Mouse (Mus musculus) large intestine, adult 2 months (tissue): ENCODE results near the gene Ercc4. TPM values are rescaled to one million over a fixed set of nuclear protein-coding genes. Genes with fewer than 3 reads are reported as not detected.
"Not testable (repeated sequence)": the region's sequence is repeated elsewhere in the genome, so short reads cannot be mapped to it uniquely, and the experiment has no call there.

Experiments
- DNase-seq: peaks from one replicate; pipeline ENCODE4 v3.0.0-alpha.2; 2012; ENCODE audit warnings: low read depth, low spot score
- WGBS: fragments of 180-500 bp; shearing (Covaris S2); methylation state at CpG from one replicate; pipeline ENCODE4 v1.1.7; 2018; 5-methylcytosine and 5-hydroxymethylcytosine counted together
- polyA plus RNA-seq: library from polyadenylated mRNA; depleted of rRNA; stranded (reverse); fragments of >200 nt; gene quantifications from 2 replicates; pipeline ENCODE4 v1.2.3, GENCODE M21; 2012; rRNA removed

Ercc4 gene
- polyA plus RNA-seq: 7.5 and 10.1 TPM in 2 replicates

DNA sequence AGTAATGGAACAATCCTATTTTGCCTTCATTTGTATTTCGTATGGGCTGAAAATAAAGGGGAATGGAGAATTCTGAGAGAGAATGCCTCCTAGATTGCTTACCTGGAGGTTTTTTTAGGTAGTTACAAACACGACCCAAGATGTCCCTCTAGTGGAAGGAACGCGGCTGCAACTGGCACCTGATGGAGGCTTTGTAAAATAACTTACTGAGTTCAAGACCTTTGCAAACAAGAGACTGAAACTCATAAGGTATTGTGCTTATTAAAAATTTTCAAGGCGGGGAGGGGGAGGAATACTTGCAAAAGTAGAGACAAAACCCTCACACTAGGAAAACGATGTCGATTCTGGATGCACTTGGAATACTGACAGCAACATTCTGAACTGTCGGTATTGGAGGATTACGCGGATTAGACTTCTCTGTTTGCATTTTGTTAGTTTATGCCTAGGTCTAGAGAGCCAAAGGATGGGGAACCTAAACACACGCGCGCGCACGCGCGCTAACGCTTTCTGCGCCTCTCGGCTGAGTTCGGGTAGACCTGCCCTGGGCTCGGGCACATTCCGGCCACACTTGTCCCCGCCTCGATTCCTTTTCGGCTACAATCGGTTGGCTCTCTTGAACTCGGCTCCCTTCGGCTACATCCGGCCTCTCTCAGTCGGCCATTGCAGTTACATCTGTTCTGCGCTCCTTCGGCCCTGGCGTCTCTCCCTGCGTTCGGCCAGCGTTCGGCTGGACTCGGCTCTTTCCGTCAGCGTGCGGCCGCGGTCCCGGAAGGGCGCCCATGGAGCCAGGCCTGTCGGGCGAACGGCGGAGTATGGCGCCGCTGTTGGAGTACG is at the start of gene Ercc4:
Gene Ercc4 (plus strand): TSS at position 529 of the 834 bp plus-strand sequence.
- under 1% methylated on average over 53 of the region's 53 CpGs for WGBS
- peak; percentile 85 for DNase-seq

DNA sequence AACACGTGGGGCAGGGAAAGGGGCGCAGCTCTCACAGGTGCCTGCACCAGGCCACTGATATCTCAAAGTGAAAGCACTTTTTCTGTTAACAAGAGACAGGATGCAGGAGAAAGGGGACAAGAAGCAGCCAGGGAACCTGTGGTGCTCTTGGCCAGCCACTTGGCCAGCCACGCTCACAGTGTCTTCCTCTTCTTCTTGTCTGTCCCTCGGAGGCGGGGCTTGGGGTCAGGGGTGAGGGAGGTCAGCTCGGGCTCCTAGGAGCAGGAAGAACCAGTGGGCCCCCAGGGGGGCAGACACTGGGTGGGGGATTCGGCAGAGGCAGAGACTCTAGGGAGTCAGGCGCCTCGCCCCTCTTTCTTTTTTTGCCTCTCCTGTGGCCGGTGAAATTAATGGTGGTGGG is 48.4 kb upstream of the Ercc4 start:
- no peak for DNase-seq
- WGBS: 27% methylated on average over 10 of the region's 10 CpGs

DNA sequence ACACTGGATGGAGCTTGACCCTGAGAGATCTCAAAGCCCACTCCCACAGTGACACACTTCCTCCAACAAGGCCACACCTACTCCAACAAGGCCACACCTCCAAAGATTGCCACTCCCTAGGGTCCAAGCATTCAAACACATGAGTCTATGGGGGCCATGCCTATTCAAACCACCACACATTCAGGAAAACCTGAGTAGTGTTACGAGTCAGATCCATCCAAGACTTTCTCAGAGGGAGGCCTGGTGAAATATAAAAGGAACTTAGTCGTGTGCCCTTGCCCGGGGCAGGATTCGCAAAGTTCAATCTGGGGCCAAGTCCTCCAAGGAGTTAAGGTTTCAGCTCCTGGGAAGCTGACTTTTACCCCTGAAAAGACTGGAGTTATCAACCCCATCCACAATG is 35.3 kb upstream of the Ercc4 start:
- no peak for DNase-seq
- 86% methylated on average over 4 of the region's 4 CpGs for WGBS

DNA sequence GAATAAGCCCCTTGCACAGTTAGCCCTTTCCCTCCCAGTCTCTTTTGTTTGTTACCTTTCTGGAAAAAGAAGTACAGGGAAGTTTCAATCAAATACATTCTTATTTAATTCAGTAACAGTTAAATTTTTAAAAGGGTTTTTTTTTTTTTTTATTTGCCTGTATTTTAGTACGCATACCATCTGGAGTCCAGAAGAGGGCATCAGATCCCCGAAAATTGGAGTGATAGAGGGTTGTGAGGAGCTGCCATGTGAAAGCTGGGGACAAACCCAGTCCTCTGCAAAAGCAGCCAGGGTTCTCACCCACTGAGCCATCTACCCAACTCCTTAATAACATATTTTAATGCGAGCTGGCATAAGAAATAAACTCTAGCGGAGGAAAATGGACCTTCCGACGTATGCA is 29.3 kb upstream of the Ercc4 start:
- DNase-seq: no peak
- 62% methylated on average over 6 of the region's 6 CpGs for WGBS

DNA sequence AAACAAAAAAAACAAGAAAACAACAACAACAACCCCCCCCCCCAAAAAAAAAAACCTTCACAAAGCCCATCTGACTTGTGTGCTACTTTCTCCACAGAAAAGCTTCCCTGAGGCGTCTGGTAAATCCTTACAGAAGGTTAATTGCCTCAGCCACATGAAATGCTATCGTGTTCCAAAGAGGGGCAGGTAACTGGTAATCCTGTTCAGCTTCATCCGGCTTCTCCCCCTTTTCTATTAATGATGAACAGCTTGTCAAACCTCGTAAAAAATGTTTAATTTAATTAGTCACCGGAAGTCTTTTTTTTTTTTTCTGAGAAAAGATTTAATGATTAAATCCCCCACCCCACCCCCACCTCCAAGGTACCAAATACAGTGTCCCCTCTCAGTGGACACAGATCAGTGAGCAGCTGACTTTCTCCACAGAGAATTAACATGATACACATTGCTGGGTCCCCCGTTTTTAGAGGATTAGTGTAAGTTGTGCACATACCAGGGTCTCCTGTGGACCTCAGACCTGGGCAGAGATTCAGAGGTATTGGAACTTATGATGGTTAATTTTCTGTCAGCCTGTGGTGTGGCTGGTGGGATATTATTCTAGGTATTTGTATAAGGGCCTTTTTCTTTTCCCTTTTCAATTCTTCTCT is 26.2 kb upstream of the Ercc4 start:
- DNase-seq: no peak
- WGBS: 59% methylated on average over 6 of the region's 6 CpGs

- no peak for DNase-seq
- WGBS: 73% methylated on average over 12 of the region's 12 CpGs
Observed at GRCm38 (mm10) chr16:13108356-13108755, 1.1 kb upstream of the Ercc4 start.

GRCm38 (mm10) chr16:13109990-13110595 is 609 bp downstream of the Ercc4 start:
- DNase-seq: no peak
- 1% methylated on average over 32 of the region's 32 CpGs for WGBS

GRCm38 (mm10) chr16:13114821-13115220 is 5.3 kb downstream of the Ercc4 start:
- WGBS: 92% methylated on average over 2 of the region's 2 CpGs
- no peak for DNase-seq

DNA sequence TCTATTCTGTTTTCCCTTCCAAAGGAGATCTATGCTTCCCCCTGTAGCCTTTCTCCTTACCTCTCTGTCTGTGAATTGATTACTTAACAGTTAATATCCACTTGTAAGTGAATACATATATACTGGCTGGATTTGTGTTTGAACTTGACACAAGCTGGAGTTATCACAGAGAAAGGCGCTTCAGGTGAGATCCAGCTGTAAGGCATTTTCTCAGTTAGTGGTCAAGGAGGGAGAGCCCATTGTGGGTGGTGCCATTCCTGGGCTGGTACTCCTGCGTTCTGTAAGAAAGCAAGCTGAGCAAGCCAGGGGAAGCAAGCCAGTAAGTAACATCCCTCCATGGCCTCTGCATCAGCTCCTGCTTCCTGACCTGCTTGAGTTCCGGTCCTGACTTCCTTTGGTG is 6.0 kb downstream of the Ercc4 start:
- not testable (repeated sequence) for DNase-seq
- WGBS: 97% methylated on average over 3 of the region's 3 CpGs

DNA sequence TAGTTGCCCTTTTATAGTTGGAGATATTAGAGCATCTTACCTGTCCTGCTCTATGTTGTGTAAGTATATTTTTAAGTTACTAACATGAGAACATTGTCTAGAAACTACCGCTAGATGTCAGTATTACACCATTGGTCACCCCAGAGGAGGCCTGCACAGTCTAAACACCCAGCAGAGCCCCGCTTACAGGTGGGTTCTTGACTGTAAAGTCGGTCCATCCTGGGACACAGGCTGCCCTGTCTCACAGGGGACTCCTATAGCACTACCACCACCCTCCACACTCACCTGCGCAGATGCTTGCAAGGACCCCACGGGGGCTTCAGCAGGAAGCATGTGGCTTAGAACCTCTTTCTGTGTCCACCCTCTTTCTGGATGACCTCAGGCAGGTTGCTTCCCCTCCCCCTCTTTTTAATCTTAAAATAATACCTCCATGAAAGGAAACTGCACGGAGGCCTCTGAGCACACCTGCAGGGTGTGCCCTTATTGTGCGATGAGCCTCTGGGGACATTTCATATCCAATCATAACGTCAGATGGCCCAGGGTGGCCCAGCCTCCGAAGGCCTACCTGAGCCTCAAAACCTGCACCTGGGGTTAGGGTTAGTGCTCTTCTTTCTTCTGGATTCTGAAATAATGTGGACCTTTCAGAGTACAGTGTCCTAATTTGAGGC is 7.9 kb downstream of the Ercc4 start:
- WGBS: 49% methylated on average over 9 of the region's 9 CpGs
- peak; percentile 43 for DNase-seq

GRCm38 (mm10) chr16:13117967-13118430 is 8.5 kb downstream of the Ercc4 start:
- DNase-seq: no peak
- 81% methylated on average over 7 of the region's 7 CpGs for WGBS

DNA sequence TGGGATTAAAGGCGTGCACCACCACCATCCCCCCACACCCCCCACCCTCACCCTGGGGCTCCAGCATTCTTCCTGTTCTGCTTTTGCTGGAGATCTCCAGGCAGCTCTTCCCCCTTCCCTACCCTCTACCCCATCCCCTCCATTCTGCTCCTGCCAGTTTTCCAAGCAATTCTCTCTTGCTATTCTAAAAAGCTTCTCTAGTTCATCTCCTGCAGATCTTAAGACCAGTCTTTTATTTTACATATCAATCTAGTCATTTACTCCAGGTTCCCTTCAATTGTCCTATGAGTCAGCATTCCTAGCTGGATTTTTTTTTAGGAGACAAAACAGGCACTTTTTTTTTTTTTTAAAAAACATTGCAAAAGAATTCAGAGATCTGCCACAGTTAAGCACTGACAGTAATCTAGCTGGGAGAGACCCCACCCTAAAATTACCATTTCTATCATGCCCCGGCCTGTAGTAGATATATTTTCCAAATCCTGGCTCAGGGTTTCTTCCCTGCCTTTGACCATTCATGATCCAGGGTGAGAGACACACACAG is 9.3 kb downstream of the Ercc4 start:
- no peak for DNase-seq
- WGBS: 95% methylated on average over 2 of the region's 2 CpGs

GRCm38 (mm10) chr16:13119641-13120350 is 10.3 kb downstream of the Ercc4 start:
- DNase-seq: no peak
- 90% methylated on average over 3 of the region's 3 CpGs for WGBS

DNA sequence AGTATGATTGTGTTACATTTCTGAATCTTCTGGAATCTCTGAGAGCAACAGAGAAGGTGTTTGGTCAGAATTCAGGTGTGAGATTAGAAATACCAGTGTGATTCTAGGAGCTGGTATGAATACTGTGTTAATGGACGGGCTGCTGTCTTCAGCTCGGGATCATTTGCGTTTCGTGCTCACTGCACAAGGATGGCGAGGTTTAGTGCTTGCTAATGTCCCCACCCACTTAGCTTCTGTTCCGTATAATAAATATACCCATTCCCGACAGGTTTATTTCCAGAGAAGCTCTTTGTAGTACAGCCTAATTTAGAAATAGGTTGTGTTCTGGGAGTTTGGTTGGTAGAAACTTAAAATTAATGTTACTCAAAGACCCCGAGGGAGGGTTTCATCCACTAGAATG is 15.9 kb downstream of the Ercc4 start:
- DNase-seq: no peak
- WGBS: 85% methylated on average over 8 of the region's 8 CpGs

- WGBS: 92% methylated on average over 10 of the region's 10 CpGs
- DNase-seq: no peak
Observed at GRCm38 (mm10) chr16:13127566-13127965, 18.1 kb downstream of the Ercc4 start.

DNA sequence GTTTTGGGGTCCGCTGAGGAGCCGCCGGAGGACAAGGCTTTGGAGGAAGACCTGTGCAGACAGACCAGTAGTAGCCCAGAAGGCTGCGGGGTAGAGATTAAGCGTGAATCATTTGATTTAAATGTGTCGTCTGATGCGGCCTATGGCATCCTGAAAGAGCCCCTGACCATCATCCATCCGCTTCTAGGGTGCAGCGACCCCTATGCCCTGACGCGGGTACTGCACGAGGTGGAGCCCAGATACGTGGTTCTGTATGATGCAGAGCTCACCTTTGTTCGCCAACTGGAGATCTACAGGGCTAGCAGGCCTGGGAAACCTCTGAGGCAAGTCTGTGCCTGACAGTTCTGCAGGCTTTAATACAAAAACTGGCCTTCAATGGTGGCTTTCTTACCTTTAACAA is 20.9 kb downstream of the Ercc4 start:
- WGBS: 68% methylated on average over 14 of the region's 14 CpGs
- no peak for DNase-seq

- no peak for DNase-seq
- WGBS: 95% methylated on average over 6 of the region's 6 CpGs
Observed at GRCm38 (mm10) chr16:13141220-13141619, 31.7 kb downstream of the Ercc4 start.

DNA sequence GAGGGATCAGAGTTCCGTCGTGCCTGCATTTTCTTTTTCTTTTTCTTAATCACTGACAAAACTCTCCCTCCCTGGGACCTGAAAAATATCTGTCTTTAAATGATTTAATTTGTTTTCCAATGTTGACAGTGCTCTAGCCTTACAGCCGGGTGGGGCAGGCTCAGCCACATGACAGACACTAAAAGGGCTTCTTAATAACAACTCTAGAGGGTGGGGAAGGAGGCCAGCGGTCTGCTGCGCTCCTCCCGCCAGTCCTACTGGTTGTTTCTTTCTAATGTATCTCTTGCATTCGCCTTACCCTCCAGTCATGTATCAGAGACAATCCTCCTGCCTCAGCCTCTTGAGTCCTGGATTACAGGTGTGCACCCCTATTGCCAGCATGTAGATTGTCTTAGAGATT is 34.4 kb downstream of the Ercc4 start:
- 69% methylated on average over 7 of the region's 7 CpGs for WGBS
- DNase-seq: no peak

DNA sequence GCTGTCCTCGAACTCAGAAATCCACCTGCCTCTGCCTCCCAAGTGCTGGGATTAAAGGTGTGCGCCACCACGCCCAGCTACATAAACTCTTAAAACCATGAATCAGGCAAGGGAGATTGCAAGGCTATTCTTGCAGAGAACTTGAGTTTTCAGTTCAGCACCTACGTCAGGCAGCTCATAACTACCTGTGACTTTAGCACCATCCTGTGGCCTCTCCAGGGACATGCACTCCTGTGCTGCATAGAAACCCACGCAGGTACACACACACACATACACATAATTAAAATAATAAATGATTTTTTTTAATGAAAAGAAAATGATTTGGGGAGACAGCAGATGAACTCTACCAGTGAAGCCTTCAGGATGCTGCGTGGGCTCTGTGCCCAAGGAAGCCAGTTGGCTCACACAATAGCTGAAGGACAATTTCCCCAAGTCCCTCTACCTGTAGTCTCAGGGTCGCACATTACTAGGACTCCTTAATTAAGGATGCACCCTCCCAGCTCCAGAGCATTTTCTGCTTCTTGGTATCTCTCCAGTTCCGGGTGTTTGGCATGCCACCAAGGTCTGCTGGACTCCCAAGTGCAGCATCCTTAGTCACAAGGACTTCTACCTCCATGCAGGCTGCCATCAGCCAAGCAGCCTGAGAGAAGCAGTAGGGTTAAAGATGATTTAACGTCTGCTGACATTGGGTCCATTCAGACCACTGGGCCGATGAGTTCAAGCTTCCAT is 35.4 kb downstream of the Ercc4 start:
- DNase-seq: no peak

More for the DNA sequence above, 35.4 kb downstream of the Ercc4 start:
- 94% methylated on average over 10 of the region's 10 CpGs for WGBS
